Mouse (Mus musculus): Measurements from ENCODE around the gene Tmem29. TPM values are rescaled to one million over a fixed set of nuclear protein-coding genes. Genes with fewer than 3 reads are reported as not detected.
"Not testable (repeated sequence)": the region's sequence is repeated elsewhere in the genome, so short reads cannot be mapped to it uniquely, and the experiment has no call there.

Tmem29 gene
- 44.8 and 48.5 TPM in 2 replicates for polyA plus RNA-seq (2014; fragmentation: Nextera tagmentation; extraction: Ambion mirVana)

GRCm38 (mm10) chrX:150458766-150459350 lies at the start of gene Tmem29:
Tmem29 (minus strand) TSS chrX:150459154.
- no peaks in the 10 kb centered on the region for H3K4me1 ChIP-seq (ENCODE audit: control insufficient read depth, insufficient read depth, low read length)
- H3K27me3 ChIP-seq (ENCODE audit: control insufficient read depth, insufficient read depth, low read length): no peaks in the 10 kb centered on the region
- ATAC-seq (ENCODE audit: low FRiP score) (peak; percentile 96), DNase-seq (ENCODE audit: low spot score, missing footprints) (peak; percentile 97)
- H3K27ac ChIP-seq (ENCODE audit: low read depth, low read length): peak within 1 kb of the TSS; percentile 44; the same call in 1 of the 2 replicates
- no peaks in the 10 kb centered on the region for H3K36me3 ChIP-seq (ENCODE audit: control insufficient read depth, insufficient read depth, low read length)
- H3K9me3 ChIP-seq (ENCODE audit: control insufficient read depth, low read length): no peaks in the 10 kb centered on the region
- H3K4me2 ChIP-seq: peak within 1 kb of the TSS; percentile 33
- H3K9ac ChIP-seq (ENCODE audit: low read length): peak within 1 kb of the TSS; percentile 55
- 2% methylated on average over 30 of the region's 30 CpGs for WGBS
- peak within 1 kb of the TSS; percentile 36 for H3K4me3 ChIP-seq (ENCODE audit: low read depth, low read length)

GRCm38 (mm10) chrX:150508696-150509095 lies 49.7 kb upstream of the Tmem29 start:
- no peak overlapping the region for H3K4me3 ChIP-seq (ENCODE audit: low read depth, low read length)
- no peaks in the 10 kb centered on the region for H3K4me1 ChIP-seq (ENCODE audit: control insufficient read depth, insufficient read depth, low read length)
- no peaks in the 10 kb centered on the region for H3K27me3 ChIP-seq (ENCODE audit: control insufficient read depth, insufficient read depth, low read length)
- H3K9ac ChIP-seq (ENCODE audit: low read length): no peak overlapping the region
- ATAC-seq (ENCODE audit: low FRiP score): no peak
- WGBS: 75% methylated on average over 6 of the region's 6 CpGs
- DNase-seq (ENCODE audit: low spot score, missing footprints): no peak
- H3K36me3 ChIP-seq (ENCODE audit: control insufficient read depth, insufficient read depth, low read length): no peaks in the 10 kb centered on the region
- H3K9me3 ChIP-seq (ENCODE audit: control insufficient read depth, low read length): no peaks in the 10 kb centered on the region
- no peak overlapping the region for H3K4me2 ChIP-seq
- H3K27ac ChIP-seq (ENCODE audit: low read depth, low read length): no peak overlapping the region

- H3K36me3 ChIP-seq (ENCODE audit: control insufficient read depth, insufficient read depth, low read length); ATAC-seq (ENCODE audit: low FRiP score); H3K4me2 ChIP-seq; DNase-seq (ENCODE audit: low spot score, missing footprints); H3K27me3 ChIP-seq (ENCODE audit: control insufficient read depth, insufficient read depth, low read length); H3K9me3 ChIP-seq (ENCODE audit: control insufficient read depth, low read length); H3K4me3 ChIP-seq (ENCODE audit: low read depth, low read length); H3K9ac ChIP-seq (ENCODE audit: low read length); H3K27ac ChIP-seq (ENCODE audit: low read depth, low read length); H3K4me1 ChIP-seq (ENCODE audit: control insufficient read depth, insufficient read depth, low read length): not testable (repeated sequence)
- no CpG with 5 or more reads among the region's 10 CpGs for WGBS
These were observed 28.9 kb upstream of the Tmem29 start for GRCm38 (mm10) chrX:150487811-150488210.

GRCm38 (mm10) chrX:150486314-150487030 lies 27.5 kb upstream of the Tmem29 start:
- not testable (repeated sequence) for H3K4me2 ChIP-seq; H3K9me3 ChIP-seq (ENCODE audit: control insufficient read depth, low read length); H3K36me3 ChIP-seq (ENCODE audit: control insufficient read depth, insufficient read depth, low read length); H3K27me3 ChIP-seq (ENCODE audit: control insufficient read depth, insufficient read depth, low read length); H3K4me1 ChIP-seq (ENCODE audit: control insufficient read depth, insufficient read depth, low read length); H3K4me3 ChIP-seq (ENCODE audit: low read depth, low read length); H3K9ac ChIP-seq (ENCODE audit: low read length); ATAC-seq (ENCODE audit: low FRiP score); H3K27ac ChIP-seq (ENCODE audit: low read depth, low read length); DNase-seq (ENCODE audit: low spot score, missing footprints)
- WGBS: 67% methylated on average over 7 of the region's 22 CpGs

- H3K4me2 ChIP-seq: peak overlapping the region; percentile 23; the same call in 1 of the 2 replicates
- peak overlapping the region; percentile 40 for H3K4me3 ChIP-seq (ENCODE audit: low read depth, low read length)
- H3K27me3 ChIP-seq (ENCODE audit: control insufficient read depth, insufficient read depth, low read length): no peaks in the 10 kb centered on the region
- WGBS: 3% methylated on average over 34 of the region's 34 CpGs
- peak overlapping the region; percentile 60 for H3K9ac ChIP-seq (ENCODE audit: low read length)
- H3K4me1 ChIP-seq (ENCODE audit: control insufficient read depth, insufficient read depth, low read length): no peaks in the 10 kb centered on the region
- peak overlapping the region; percentile 68 for H3K27ac ChIP-seq (ENCODE audit: low read depth, low read length)
- DNase-seq (ENCODE audit: low spot score, missing footprints): peak; percentile 99
- peak; percentile 97 for ATAC-seq (ENCODE audit: low FRiP score)
- no peaks in the 10 kb centered on the region for H3K36me3 ChIP-seq (ENCODE audit: control insufficient read depth, insufficient read depth, low read length)
- no peaks in the 10 kb centered on the region for H3K9me3 ChIP-seq (ENCODE audit: control insufficient read depth, low read length)
These were observed 19.2 kb upstream of the Tmem29 start for GRCm38 (mm10) chrX:150477854-150478780.

GRCm38 (mm10) chrX:150471416-150471815 lies 12.5 kb upstream of the Tmem29 start:
- no peak for ATAC-seq (ENCODE audit: low FRiP score)
- WGBS: 90% methylated on average over 1 of the region's 1 CpGs

GRCm38 (mm10) chrX:150468266-150468665 lies 9.3 kb upstream of the Tmem29 start:
- no peaks in the 10 kb centered on the region for H3K36me3 ChIP-seq (ENCODE audit: control insufficient read depth, insufficient read depth, low read length)
- H3K9me3 ChIP-seq (ENCODE audit: control insufficient read depth, low read length): no peaks in the 10 kb centered on the region
- H3K4me3 ChIP-seq (ENCODE audit: low read depth, low read length): no peak overlapping the region
- ATAC-seq (ENCODE audit: low FRiP score) (no peak), DNase-seq (ENCODE audit: low spot score, missing footprints) (no peak)
- H3K27ac ChIP-seq (ENCODE audit: low read depth, low read length): no peak overlapping the region
- WGBS: 79% methylated on average over 2 of the region's 2 CpGs
- no peak overlapping the region for H3K9ac ChIP-seq (ENCODE audit: low read length)
- H3K4me1 ChIP-seq (ENCODE audit: control insufficient read depth, insufficient read depth, low read length): no peaks in the 10 kb centered on the region
- no peaks in the 10 kb centered on the region for H3K27me3 ChIP-seq (ENCODE audit: control insufficient read depth, insufficient read depth, low read length)
- no peak overlapping the region for H3K4me2 ChIP-seq

More at GRCm38 (mm10) chrX:150471416-150471815, 12.5 kb upstream of the Tmem29 start:
- Histone ChIP-seq H3K4me1 (ENCODE audit: control insufficient read depth, insufficient read depth, low read length) (no peaks in the 10 kb centered on the region), H3K4me3 (ENCODE audit: low read depth, low read length) (no peak overlapping the region), H3K9ac (ENCODE audit: low read length) (no peak overlapping the region), H3K4me2 (no peak overlapping the region), H3K27me3 (ENCODE audit: control insufficient read depth, insufficient read depth, low read length) (no peaks in the 10 kb centered on the region), H3K36me3 (ENCODE audit: control insufficient read depth, insufficient read depth, low read length) (no peaks in the 10 kb centered on the region), H3K27ac (ENCODE audit: low read depth, low read length) (no peak overlapping the region), H3K9me3 (ENCODE audit: control insufficient read depth, low read length) (no peaks in the 10 kb centered on the region)
- no peak for DNase-seq (ENCODE audit: low spot score, missing footprints)

- WGBS: 75% methylated on average over 8 of the region's 8 CpGs
- not testable (repeated sequence) for H3K4me3 ChIP-seq (ENCODE audit: low read depth, low read length); H3K36me3 ChIP-seq (ENCODE audit: control insufficient read depth, insufficient read depth, low read length); H3K9me3 ChIP-seq (ENCODE audit: control insufficient read depth, low read length); H3K27ac ChIP-seq (ENCODE audit: low read depth, low read length); H3K4me1 ChIP-seq (ENCODE audit: control insufficient read depth, insufficient read depth, low read length); DNase-seq (ENCODE audit: low spot score, missing footprints); H3K4me2 ChIP-seq; H3K9ac ChIP-seq (ENCODE audit: low read length); H3K27me3 ChIP-seq (ENCODE audit: control insufficient read depth, insufficient read depth, low read length); ATAC-seq (ENCODE audit: low FRiP score)
These were observed 7.9 kb upstream of the Tmem29 start for GRCm38 (mm10) chrX:150466817-150467216.

All from midbrain, embryonic 11.5 days (tissue).